Mouse (Mus musculus): ENCODE data around the gene Spp1.
A peak's percentile ranks its signal among the peaks of the same experiment; 100 is the strongest.
"Not testable (repeated sequence)": the region's sequence is repeated elsewhere in the genome, so short reads cannot be mapped to it uniquely, and the experiment has no call there.

The Spp1 gene

GRCm38 (mm10) chr5:104436406-104437076 is 1.6 kb downstream of the Spp1 start:
- DNase-seq = no peak

GRCm38 (mm10) chr5:104442396-104442795 is 7.5 kb downstream of the Spp1 start:
- no peak for DNase-seq

DNA sequence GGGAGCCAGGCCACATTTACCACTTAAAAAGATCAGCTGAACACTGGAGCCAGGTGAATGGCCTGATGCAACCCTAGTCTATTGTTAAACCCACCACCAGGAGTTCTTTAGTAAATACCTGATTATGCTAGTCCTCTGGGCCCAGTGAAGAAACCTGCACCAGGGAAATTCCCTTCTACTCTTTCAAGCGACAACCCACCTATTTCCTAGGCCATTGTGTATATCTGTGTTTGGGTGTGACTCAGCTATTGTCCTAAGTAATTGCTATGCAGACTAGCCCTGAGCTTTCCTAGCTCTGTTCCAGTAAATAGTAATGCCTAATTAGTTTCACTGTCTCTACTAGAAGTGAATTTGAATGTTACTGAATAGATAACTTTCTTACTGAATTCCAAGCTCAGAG is 7.9 kb downstream of the Spp1 start:
- no peak for DNase-seq

- peak; percentile 81 for DNase-seq
Measured at GRCm38 (mm10) chr5:104446156-104446555, 11.2 kb downstream of the Spp1 start.

GRCm38 (mm10) chr5:104448346-104448745 is 13.4 kb downstream of the Spp1 start:
- DNase-seq = not testable (repeated sequence)

- no peak for DNase-seq
Measured at GRCm38 (mm10) chr5:104449491-104449890, 14.6 kb downstream of the Spp1 start.

DNA sequence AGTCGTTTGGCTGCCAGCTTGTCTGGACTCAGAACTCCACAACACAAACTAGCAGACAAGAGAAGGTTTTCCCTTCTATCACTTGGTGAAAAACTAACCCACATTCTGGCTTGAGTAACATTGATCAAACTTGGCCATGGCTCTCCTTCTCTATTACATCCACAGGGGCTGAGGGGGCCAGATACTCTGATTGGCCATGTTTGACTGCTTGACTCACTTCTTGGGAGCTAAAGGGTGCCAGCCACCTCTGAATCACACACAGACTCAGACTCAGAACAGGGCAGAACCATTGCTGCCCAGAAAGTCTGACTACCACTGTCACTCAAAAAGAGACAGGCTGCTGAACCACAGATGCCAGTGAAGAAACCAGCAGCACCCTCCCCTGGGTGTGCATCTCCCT is 18.2 kb downstream of the Spp1 start:
- DNase-seq = no peak

DNA sequence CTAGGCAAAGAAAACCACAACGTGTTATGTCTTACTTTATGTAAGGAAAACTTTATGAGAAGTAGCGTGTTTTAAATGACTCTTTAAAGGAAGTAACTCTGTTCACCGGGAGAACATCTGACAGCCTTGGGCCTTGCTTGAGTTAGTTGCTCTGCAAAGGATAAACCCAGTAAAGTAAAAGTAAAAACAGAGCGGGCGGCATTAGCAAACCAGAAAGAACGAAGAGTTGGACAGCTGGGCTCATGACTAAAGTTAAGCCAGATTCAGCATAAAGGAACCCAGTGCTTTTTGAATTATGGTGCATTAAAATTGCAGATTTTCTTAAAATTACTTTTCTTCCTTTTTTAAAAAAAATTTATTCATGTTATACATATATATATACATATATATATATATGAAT is 19.6 kb downstream of the Spp1 start:
- DNase-seq = no peak

GRCm38 (mm10) chr5:104458832-104459705 is 24.2 kb downstream of the Spp1 start, which contains the start of gene Pkd2:
Pkd2 (plus strand) TSS chr5:104459450.
- DNase-seq = peak; percentile 87

GRCm38 (mm10) chr5:104459706-104460455 is 25.0 kb downstream of the Spp1 start:
- peak; percentile 42 for DNase-seq

DNA sequence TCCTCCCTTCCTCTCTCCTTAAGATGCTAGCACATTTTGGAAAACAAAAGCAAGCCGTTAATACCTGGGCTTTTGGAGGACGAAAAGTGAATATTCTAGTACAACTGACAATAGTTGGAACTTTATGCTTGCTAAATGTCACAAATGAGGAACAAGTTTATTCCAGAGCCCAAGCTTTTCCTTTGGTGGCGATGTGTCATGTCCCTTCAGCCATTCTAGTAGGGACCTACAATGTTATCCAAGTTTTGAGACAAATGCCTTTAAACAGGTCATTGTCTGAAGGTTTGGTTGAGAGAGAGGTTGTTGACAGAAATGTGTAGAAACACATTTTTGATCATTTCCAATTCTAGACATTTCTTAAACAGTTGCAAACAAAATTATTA is 25.5 kb downstream of the Spp1 start:
- DNase-seq = no peak

- DNase-seq = peak; percentile 10
Measured at GRCm38 (mm10) chr5:104460856-104461255, 25.9 kb downstream of the Spp1 start.

DNA sequence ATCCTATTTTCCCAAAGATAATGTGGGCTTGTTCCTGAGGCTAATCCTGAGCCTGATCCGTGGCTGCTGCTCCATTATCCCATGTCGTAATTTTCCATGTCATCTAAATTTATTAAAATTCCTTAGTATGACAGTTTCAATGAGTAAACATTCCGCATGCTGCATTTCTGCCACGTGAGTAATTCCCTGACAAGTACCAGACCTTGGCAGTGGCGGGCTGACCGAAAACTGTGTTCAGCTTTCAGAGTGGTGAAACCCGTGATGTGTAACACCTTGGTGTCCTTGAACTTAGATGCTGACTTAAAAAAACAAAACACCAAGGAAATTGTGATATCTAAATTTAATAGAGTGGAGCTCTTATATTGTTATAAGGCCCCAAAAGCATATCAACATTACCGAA is 30.4 kb downstream of the Spp1 start:
- DNase-seq = peak; percentile 46

- peak; percentile 68 for DNase-seq
Measured at GRCm38 (mm10) chr5:104465731-104466130, 30.8 kb downstream of the Spp1 start.

- DNase-seq = no peak
Measured at GRCm38 (mm10) chr5:104466816-104467215, 31.9 kb downstream of the Spp1 start.

- no peak for DNase-seq
Measured at GRCm38 (mm10) chr5:104468586-104468985, 33.7 kb downstream of the Spp1 start.

GRCm38 (mm10) chr5:104470981-104471391 is 36.1 kb downstream of the Spp1 start:
- DNase-seq = no peak

GRCm38 (mm10) chr5:104472371-104472770 is 37.5 kb downstream of the Spp1 start:
- peak; percentile 21 for DNase-seq

DNA sequence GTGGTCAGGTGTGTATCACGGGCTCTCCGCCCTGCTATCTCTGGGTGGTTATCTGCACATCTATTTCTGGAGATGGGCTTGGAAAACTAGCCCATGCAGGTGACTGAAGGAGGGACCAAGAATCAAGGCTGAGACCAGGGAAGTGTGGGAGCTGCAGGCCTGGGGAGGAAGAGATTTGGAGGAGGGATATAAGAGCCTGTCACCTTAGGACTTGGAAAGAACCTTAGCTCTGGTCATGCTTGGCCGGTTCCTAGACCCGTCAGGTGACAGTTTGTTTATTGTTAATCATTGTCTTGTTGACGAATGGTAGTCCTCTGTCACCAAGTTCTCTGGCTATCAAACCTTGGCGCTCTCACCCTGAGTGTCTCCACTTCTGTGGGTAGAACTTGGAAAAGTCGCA is 45.4 kb downstream of the Spp1 start:
- no peak for DNase-seq

DNA sequence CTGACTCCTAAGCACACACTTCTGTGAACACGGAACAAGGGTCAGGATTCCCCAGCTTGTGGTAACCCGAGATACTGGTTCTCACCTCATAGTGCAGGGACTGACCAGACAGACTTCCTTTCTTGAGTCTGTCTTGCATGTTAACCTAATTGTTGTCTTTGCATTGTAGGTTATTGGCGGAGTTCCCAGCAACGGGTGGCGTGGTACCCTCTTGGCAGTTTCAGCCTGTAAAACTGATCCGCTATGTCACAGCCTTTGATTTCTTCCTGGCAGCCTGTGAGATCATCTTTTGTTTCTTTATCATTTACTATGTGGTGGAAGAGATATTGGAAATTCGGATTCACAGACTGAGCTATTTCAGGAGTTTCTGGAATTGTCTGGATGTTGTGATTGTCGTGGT is 47.9 kb downstream of the Spp1 start:
- no peak for DNase-seq

All from lung, postnatal 36 days (tissue).